Mouse (Mus musculus) hindbrain, postnatal 0 days (tissue): ENCODE measurements around the gene Lipt2. TPM values are rescaled to one million over a fixed set of nuclear protein-coding genes. Genes with fewer than 3 reads are reported as not detected.
A peak's percentile ranks its signal among the peaks of the same experiment; 100 is the strongest.

Experiments
- ATAC-seq: fragments of 200-750 bp; cut with Nextera tagmentation; 2 replicates; pipeline ENCODE4 v1.8.0; 2017; ENCODE audit warnings: mild to moderate bottlenecking, moderate TSS enrichment, moderate library complexity
- DNase-seq: peaks from one replicate; pipeline ENCODE4 v3.0.0-alpha.2; 2015; ENCODE audit warnings: low spot score
- H3K27ac ChIP-seq: fragments of 300-500 bp; sonication (generic); 2 replicates; pipeline ENCODE4 v1.5.1; 2014; ENCODE audit warnings: mild to moderate bottlenecking
- H3K27me3 ChIP-seq: fragments of 300-500 bp; sonication (generic); 2 replicates; pipeline ENCODE4 v1.6.1; 2014; ENCODE audit warnings: low read length, mixed read lengths; ENCODE audit not compliant: insufficient read depth
- H3K36me3 ChIP-seq: fragments of 300-500 bp; sonication (generic); 2 replicates; pipeline ENCODE4 v1.6.1; 2014; ENCODE audit warnings: low read length, mixed read lengths; ENCODE audit not compliant: insufficient read depth
- H3K4me1 ChIP-seq: fragments of 300-500 bp; sonication (generic); 2 replicates; pipeline ENCODE4 v1.6.1; 2014; ENCODE audit warnings: antibody characterized with exemption, low read length, mixed read lengths; ENCODE audit not compliant: insufficient read depth
- H3K4me2 ChIP-seq: fragments of 300-500 bp; sonication (generic); 2 replicates; pipeline ENCODE4 v1.6.1; 2014; ENCODE audit warnings: low read depth, mild to moderate bottlenecking, low read length, moderate library complexity, mixed read lengths
- H3K4me3 ChIP-seq: fragments of 300-500 bp; sonication (generic); 2 replicates; pipeline ENCODE4 v1.5.1; 2014; ENCODE audit warnings: low read length
- H3K9ac ChIP-seq: fragments of 300-500 bp; sonication (generic); replicated peaks from 2 replicates; pipeline ENCODE4 v1.6.1; 2014; ENCODE audit warnings: mild to moderate bottlenecking, low read length, moderate library complexity, mixed read lengths
- H3K9me3 ChIP-seq: fragments of 300-500 bp; sonication (generic); 2 replicates; pipeline ENCODE4 v1.6.1; 2016; ENCODE audit warnings: low read length, mixed read lengths
- CTCF ChIP-seq: IDR thresholded peaks from 2 replicates; pipeline ENCODE4 v1.5.1; 2016; ENCODE audit warnings: antibody characterized with exemption, control low read depth, low read depth
- WGBS: fragments of 180-500 bp; shearing (Covaris S2); extraction: QIAGEN DNeasy Blood & Tissue Kit; methylation state at CpG from one replicate; pipeline ENCODE4 v1.1.7; 2014; 5-methylcytosine and 5-hydroxymethylcytosine counted together
- polyA plus RNA-seq: library from polyadenylated mRNA; unstranded; fragments of >200 nt; fragmentation: Nextera tagmentation; extraction: Ambion mirVana; gene quantifications from 2 replicates; pipeline ENCODE4 v1.2.1, GENCODE M21; 2015
- total RNA-seq: library from RNA; depleted of rRNA; stranded (reverse); fragments of >200 nt; gene quantifications from 2 replicates; pipeline ENCODE4 v1.2.3, GENCODE M21; 2014

Lipt2 gene
- total and polyA plus RNA-seq, 2 experiments from 2014 or later, result 19.5 to 20.1 TPM

DNA sequence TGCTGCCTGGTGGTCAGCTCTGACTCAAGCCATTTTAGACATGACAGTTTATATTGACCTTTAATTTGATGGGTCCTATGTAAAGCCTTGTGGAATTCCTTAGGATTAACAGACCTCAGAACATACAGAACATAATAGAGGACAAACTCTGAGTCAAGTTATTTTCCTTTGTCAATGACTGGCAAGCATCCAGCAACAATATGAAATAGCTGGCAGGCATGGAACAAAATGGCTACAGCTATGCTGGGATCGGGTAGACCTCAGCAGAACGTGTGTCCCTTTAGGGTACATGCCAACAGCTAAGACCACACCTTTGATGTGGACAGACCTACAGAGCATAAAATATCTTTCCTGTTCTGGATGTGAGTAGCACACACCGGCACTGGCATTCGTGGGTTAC lies 4.4 kb downstream of the Lipt2 start:
- 66% methylated on average over 4 of the region's 4 CpGs for WGBS
- Histone ChIP-seq H3K36me3 (no peaks in the 10 kb centered on the region), H3K4me2 (no peak overlapping the region), H3K4me3 (no peak overlapping the region), H3K4me1 (peaks cover 3% of the 10 kb centered on the region; the same call in 1 of the 2 replicates), H3K9ac (no peak overlapping the region), H3K27me3 (no peaks in the 10 kb centered on the region), H3K9me3 (no peaks in the 10 kb centered on the region), H3K27ac (no peak overlapping the region)
- DNase-seq (no peak), ATAC-seq (no peak)
- TF ChIP-seq CTCF, result no peak

DNA sequence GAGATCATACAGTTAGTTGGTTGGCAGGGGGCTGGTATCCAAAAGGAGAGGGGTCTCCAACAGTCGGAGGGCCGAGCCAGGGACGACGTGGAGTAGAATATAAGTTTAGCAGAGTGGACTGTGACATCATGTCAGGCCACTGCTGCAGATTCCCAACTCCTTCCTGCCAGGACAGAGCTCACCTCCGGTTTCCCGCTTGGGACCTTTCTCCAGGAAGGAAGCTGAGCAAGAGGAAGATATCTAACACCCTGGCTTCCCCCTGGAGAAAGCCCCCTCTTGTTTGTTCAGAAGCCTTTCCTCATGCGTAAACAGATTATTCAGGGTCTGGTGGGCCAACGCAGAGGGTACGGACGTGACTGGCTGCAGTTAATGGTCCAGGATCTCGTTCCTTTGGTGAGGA lies 9.6 kb downstream of the Lipt2 start:
- Histone ChIP-seq H3K4me1 (no peaks in the 10 kb centered on the region), H3K4me3 (no peak overlapping the region), H3K27me3 (no peaks in the 10 kb centered on the region), H3K9me3 (no peaks in the 10 kb centered on the region), H3K27ac (no peak overlapping the region), H3K9ac (no peak overlapping the region), H3K4me2 (no peak overlapping the region), H3K36me3 (no peaks in the 10 kb centered on the region)
- DNase-seq (no peak), ATAC-seq (no peak)
- WGBS, result 81% methylated on average over 11 of the region's 11 CpGs
- TF ChIP-seq CTCF, result no peak

DNA sequence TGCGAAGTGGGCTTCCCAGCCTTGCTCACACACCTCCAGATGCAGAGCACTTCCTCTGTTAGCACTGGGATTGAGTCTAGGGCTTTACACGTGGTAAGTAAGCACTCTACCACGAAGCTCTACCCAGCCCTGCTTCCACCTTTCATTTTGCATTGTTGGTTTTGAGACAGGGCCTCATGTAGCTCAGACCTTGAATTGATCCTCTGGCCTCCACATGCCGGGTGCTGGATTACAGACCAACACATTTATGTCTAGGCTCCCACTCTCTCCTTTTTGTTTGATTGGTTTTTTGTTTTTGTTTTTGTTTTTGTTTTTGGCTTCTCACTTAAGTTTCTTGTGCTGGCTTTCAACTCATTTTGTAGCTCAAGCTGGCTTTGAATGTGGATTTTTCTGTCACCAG lies 11.7 kb downstream of the Lipt2 start:
- no peak overlapping the region for H3K27ac ChIP-seq
- DNase-seq (no peak), ATAC-seq (no peak)
- TF ChIP-seq CTCF, result no peak
- H3K4me1 ChIP-seq, result no peaks in the 10 kb centered on the region
- no peaks in the 10 kb centered on the region for H3K9me3 ChIP-seq
- H3K27me3 ChIP-seq, result no peaks in the 10 kb centered on the region
- no peak overlapping the region for H3K4me3 ChIP-seq
- no peaks in the 10 kb centered on the region for H3K36me3 ChIP-seq
- no peak overlapping the region for H3K4me2 ChIP-seq
- no peak overlapping the region for H3K9ac ChIP-seq
- WGBS, result 69% methylated on average over 4 of the region's 4 CpGs

DNA sequence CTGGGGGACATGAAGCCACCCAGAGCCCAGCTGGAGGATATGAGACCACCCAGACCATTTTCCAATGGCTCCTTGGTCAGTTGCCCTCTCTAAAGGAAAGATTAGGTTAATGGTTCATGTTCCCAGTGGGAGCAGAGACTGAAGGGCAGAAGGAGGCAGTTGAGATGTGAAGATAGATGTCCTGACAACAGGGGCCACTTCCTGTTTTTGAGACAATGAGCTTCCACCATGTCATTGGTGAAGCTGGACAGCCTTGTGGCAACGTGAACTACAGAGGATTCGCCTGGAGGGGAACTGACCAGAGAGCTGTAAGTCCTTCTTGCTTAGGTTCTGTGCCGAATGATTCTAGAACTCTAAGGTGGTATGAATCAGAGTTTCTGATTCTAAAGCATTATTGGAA lies 17.2 kb downstream of the Lipt2 start, which contains the start of gene Kcne3:
Gene Kcne3, plus strand, starts transcription at position 234 of the 400 bp plus-strand sequence.
- Histone ChIP-seq H3K4me2 (no peak within 1 kb of the TSS), H3K4me3 (no peak within 1 kb of the TSS), H3K27me3 (peaks cover 14% of the 10 kb centered on the region), H3K9me3 (no peaks in the 10 kb centered on the region), H3K36me3 (no peaks in the 10 kb centered on the region), H3K9ac (no peak within 1 kb of the TSS), H3K27ac (no peak within 1 kb of the TSS), H3K4me1 (peaks cover 6% of the 10 kb centered on the region; the same call in 1 of the 2 replicates)
- 72% methylated on average over 3 of the region's 3 CpGs for WGBS
- ATAC-seq, result no peak
- no peak for DNase-seq
- TF ChIP-seq CTCF, result no peak

DNA sequence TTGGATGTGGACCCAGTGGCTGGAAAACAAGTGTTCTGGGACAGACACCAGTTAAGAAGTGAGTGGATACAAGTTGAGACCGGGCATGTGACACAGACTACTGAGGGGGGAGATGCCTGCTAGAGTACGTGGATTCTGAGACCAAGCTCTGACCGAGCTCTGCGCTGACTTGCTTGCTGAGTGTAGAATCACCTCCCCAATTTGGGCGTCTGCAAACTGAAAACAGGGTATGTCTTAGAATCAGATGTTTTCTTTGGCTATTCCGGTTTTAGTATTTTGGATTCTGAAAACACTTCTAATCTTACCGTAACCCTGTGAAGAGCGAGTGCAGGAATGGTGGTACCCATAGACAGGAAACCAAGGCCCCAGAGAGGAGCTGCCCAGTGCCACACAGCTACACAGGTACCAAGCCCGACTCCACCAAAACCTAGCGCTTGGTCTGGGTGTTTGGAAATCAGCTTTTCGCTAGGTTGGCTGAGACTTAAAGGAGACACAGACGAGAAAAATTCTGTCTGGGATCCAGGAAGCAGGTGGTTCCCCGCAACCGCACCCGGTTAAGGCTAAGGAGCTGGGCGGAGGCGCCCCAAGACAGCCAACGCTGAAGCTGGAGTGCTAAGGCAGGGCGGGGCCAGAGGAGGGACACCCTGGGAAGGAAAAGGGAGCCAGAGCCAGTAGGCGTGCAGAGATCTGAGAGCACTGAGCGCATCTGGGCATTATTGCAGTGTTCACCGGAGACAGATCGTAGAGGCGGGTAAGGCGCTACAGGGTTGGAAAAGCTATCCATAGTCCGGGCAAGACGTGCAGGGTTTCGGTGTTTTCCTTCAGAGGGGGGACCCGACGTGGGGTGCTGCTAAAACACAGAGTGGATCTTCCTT lies 19.2 kb downstream of the Lipt2 start:
- Histone ChIP-seq H3K9me3 (no peaks in the 10 kb centered on the region), H3K4me2 (peak overlapping the region; percentile 73), H3K27ac (no peak overlapping the region), H3K4me3 (peak overlapping the region; percentile 38), H3K27me3 (peaks cover 14% of the 10 kb centered on the region), H3K36me3 (no peaks in the 10 kb centered on the region), H3K4me1 (peaks cover 6% of the 10 kb centered on the region; the same call in 1 of the 2 replicates), H3K9ac (peak overlapping the region; percentile 28)
- TF ChIP-seq CTCF, result no peak
- ATAC-seq (peak; percentile 40; the same call in 1 of the 2 replicates), DNase-seq (peak; percentile 29)
- 11% methylated on average over 30 of the region's 30 CpGs for WGBS

DNA sequence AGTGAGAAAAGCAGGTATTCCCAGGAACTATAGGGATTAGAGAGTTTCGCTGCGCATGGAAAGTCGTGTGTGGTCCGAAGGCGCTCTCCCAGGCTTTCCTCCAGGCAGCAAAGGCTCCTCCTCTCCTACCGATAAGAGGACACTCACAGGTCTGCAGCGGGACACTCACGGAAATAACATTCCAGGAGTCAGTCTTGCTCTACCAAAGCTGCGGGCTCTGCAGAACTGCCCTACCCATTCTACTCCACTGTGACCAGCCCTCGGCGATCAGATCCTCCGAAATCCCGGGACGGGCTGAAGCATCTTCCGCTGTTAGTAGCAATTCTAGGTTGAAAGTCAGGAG lies 19.8 kb downstream of the Lipt2 start:
- Histone ChIP-seq H3K4me2 (peak overlapping the region; percentile 73), H3K4me1 (peaks cover 6% of the 10 kb centered on the region; the same call in 1 of the 2 replicates)
- no peak for TF ChIP-seq CTCF

DNA sequence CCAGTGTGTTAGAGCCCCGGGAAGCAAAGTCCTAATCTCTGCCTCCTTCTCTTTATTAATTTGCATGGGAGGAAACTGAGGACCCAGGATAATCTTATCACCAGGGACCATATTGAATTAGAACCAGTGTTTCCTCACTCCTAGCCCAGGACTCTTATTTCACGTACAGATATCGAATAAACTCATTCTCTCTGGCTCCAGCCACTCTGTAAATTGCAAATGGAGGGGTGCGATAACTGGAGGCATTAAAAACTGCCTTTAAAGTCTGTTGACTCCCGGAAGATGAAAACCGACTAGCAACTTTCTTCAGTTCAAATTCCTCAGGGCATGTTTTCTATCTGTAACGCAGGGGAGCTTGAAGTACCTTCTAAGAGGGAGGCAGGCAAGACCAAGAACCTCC lies 20.3 kb downstream of the Lipt2 start:
- DNase-seq (no peak), ATAC-seq (no peak)
- TF ChIP-seq CTCF, result no peak
- Histone ChIP-seq H3K9me3 (no peaks in the 10 kb centered on the region), H3K4me1 (peaks cover 6% of the 10 kb centered on the region; the same call in 1 of the 2 replicates), H3K9ac (no peak overlapping the region), H3K4me2 (peak overlapping the region; percentile 73), H3K36me3 (no peaks in the 10 kb centered on the region), H3K4me3 (peak overlapping the region; percentile 38; the same call in 1 of the 2 replicates), H3K27ac (no peak overlapping the region), H3K27me3 (peaks cover 14% of the 10 kb centered on the region)
- WGBS, result 74% methylated on average over 7 of the region's 7 CpGs

More for the DNA sequence above, 19.8 kb downstream of the Lipt2 start:
- no peak for ATAC-seq
- Histone ChIP-seq H3K27me3 (peaks cover 14% of the 10 kb centered on the region), H3K4me3 (peak overlapping the region; percentile 38), H3K27ac (no peak overlapping the region), H3K36me3 (no peaks in the 10 kb centered on the region), H3K9ac (peak overlapping the region; percentile 28), H3K9me3 (no peaks in the 10 kb centered on the region)
- WGBS, result 2% methylated on average over 15 of the region's 15 CpGs
- DNase-seq, result peak; percentile 10
